Mouse (Mus musculus): ENCODE measurements around the gene Olfr1513. TPM values are rescaled to one million over a fixed set of nuclear protein-coding genes. Genes with fewer than 3 reads are reported as not detected.
A peak's percentile ranks its signal among the peaks of the same experiment; 100 is the strongest.
"Not testable (repeated sequence)": the region's sequence is repeated elsewhere in the genome, so short reads cannot be mapped to it uniquely, and the experiment has no call there.

The Olfr1513 gene
- total RNA-seq, 1 experiment from 2014 or later, result not detected

DNA sequence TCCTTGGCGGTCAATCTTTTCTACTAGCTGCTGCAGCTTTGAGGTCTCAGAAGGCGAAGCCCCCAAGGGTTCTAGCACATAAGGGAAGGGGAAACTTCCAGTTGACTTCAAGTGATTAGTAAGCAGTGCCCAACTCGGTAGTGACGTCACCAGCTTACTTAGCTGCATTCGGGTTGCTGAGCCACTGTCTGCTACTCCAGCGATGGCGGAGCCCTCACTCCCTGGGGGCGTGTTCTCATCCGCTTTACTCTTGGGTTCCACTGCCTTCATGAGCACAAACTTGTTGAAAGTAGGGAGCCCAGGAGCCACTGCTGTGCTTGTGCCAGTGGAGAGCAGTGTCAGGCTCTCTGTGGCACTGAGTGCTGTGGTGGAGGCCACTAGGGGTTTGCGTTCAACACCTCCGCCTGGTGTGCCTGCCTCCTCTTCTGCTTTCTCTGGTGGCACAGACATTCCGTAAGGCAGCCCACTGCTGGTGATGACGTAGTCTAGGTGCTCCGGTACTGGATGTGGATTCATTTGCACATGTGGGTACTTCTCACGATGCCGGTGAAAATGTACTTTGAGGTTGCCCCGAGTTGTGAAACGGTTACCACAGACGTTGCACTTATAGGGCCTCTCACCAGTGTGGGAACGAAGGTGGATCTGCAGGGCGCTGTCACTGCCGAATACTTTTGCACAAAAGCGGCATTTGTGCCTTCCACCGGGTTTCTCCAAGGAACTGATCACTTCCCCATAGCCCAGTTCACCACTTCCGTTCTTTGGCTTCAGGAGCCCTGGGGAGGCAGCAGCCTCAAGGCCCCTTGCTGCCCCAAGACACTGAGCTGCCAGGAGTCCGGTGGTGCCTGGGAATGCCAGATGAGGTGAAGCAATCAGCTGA lies 42.0 kb downstream of the Olfr1513 start:
- peak; percentile 29 for ATAC-seq (replicated peaks; ENCODE audit: insufficient number of reproducible peaks, low FRiP score, low TSS enrichment, poor library complexity, severe bottlenecking)

- ATAC-seq (replicated peaks; ENCODE audit: insufficient number of reproducible peaks, low FRiP score, low TSS enrichment, poor library complexity, severe bottlenecking), result no peak
Measured at GRCm38 (mm10) chr14:52310906-52311305, 45.3 kb downstream of the Olfr1513 start.

- ATAC-seq (replicated peaks; ENCODE audit: insufficient number of reproducible peaks, low FRiP score, low TSS enrichment, poor library complexity, severe bottlenecking), result not testable (repeated sequence)
Measured at GRCm38 (mm10) chr14:52310343-52310742, 45.9 kb downstream of the Olfr1513 start.

DNA sequence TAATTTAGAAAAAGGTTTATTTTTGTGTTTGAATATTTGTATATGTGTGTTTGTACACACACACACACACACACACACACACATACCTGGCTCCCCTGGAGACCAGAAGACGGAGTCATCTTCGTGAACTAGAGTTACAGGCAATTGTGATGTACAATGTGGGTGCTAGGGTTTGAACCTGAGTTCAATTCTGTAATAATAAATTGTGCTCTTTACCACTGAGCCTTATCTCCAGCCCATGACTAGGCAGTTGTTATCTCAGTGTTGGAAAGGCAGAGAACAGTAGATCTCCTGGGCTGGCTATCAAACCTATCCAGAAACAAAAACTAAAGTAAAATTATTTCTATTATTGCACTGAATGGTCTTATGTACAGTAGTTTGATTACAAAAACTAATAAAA lies 50.1 kb downstream of the Olfr1513 start:
- ATAC-seq (replicated peaks; ENCODE audit: insufficient number of reproducible peaks, low FRiP score, low TSS enrichment, poor library complexity, severe bottlenecking), result no peak

GRCm38 (mm10) chr14:52304644-52305271 lies 51.5 kb downstream of the Olfr1513 start, which contains the start of gene Mettl3:
Gene Mettl3 (minus strand): TSS chr14:52305128.
- ATAC-seq (replicated peaks; ENCODE audit: insufficient number of reproducible peaks, low FRiP score, low TSS enrichment, poor library complexity, severe bottlenecking), result peak; percentile 98

- ATAC-seq (replicated peaks; ENCODE audit: insufficient number of reproducible peaks, low FRiP score, low TSS enrichment, poor library complexity, severe bottlenecking), result not testable (repeated sequence)
Measured at GRCm38 (mm10) chr14:52303517-52303916, 52.7 kb downstream of the Olfr1513 start.

Other genes with a start within 250 kb of the Olfr1513 start
- gene Rpgrip1, start 245.7 kb downstream of the Olfr1513 start, total RNA-seq (2017), result 10.6 to 12.6 TPM (median 12.3 TPM) in 3 replicates
- gene Supt16, start 159.0 kb downstream of the Olfr1513 start, total RNA-seq (2017), result 96.8 to 144 TPM (median 108 TPM) in 3 replicates
- 105 to 153 TPM (median 127 TPM) in 3 replicates for gene Chd8, start 98.6 kb downstream of the Olfr1513 start, total RNA-seq (2017)
- 56.9 to 65.9 TPM (median 65.4 TPM) in 3 replicates for gene Tox4, start 77.3 kb downstream of the Olfr1513 start, total RNA-seq (2017)
- gene Rab2b, start 76.9 kb downstream of the Olfr1513 start, total RNA-seq (2017), result 5.4 to 14.8 TPM (median 12.5 TPM) in 3 replicates
- 31.5 to 70.4 TPM (median 65.5 TPM) in 3 replicates for gene Mettl3, start 51.3 kb downstream of the Olfr1513 start, total RNA-seq (2017)
- gene Sall2, start 27.6 kb downstream of the Olfr1513 start, total RNA-seq (2017), result 0.39 to 0.48 TPM in 2 of 3 replicates, not detected in the other
- gene Olfr1512, start 22.8 kb upstream of the Olfr1513 start, total RNA-seq (2017), result not detected in 3 replicates
- not detected in 3 replicates for gene Olfr1511, start 41.0 kb upstream of the Olfr1513 start, total RNA-seq (2017)
- not detected in 3 replicates for gene Olfr1510, start 58.0 kb upstream of the Olfr1513 start, total RNA-seq (2017)
- gene Olfr1509, start 86.6 kb upstream of the Olfr1513 start, total RNA-seq (2017), result not detected in 3 replicates
- not detected in 3 replicates for gene Olfr1508, start 111.1 kb upstream of the Olfr1513 start, total RNA-seq (2017)
- gene Olfr1507, start 139.3 kb upstream of the Olfr1513 start, total RNA-seq (2017), result not detected in 3 replicates